Mouse (Mus musculus) spleen, adult 10 weeks (tissue): Measurements from ENCODE around the gene Saxo2. TPM values are rescaled to one million over a fixed set of nuclear protein-coding genes. Genes with fewer than 3 reads are reported as not detected.

Source experiments
- polyA plus RNA-seq: library from polyadenylated mRNA; stranded (reverse); fragments of 350-450 nt; fragmentation: Illumina TruSeq; extraction: RNeasy Lipid Tissue Mini Kit (QIAGEN cat#74804); gene quantifications from one replicate; pipeline ENCODE4 v1.2.3, GENCODE M21; 2015; ENCODE audit warnings: low replicate concordance; ENCODE audit not compliant: insufficient read depth

The Saxo2 gene
- 0.75 TPM for polyA plus RNA-seq

GRCm38 (mm10) chr7:82648353-82649080 is at the start of gene Saxo2, which contains the start of gene Efl1:
Gene Saxo2 (minus strand): TSS chr7:82648528.
Gene Efl1 (plus strand): TSS chr7:82648614.

Other genes starting within 250 kb of the Saxo2 start
- gene Efl1, start 86 bp upstream of the Saxo2 start, polyA plus RNA-seq: 19.5 TPM
- 3.6 TPM for gene Mex3b, start 218.8 kb upstream of the Saxo2 start, polyA plus RNA-seq